Mouse (Mus musculus) gastrocnemius, adult 8-10 months (tissue): ENCODE results near the gene Gigyf1. TPM values are rescaled to one million over a fixed set of nuclear protein-coding genes. Genes with fewer than 3 reads are reported as not detected.

Experiments
- DNase-seq, 2 experiments: peaks; one replicate each; pipeline ENCODE4 v3.0.0; 2022; ENCODE audit warnings: low spot score in 2 of 2
- total RNA-seq, 4 experiments: library from RNA; stranded (reverse); gene quantifications; 2 replicates each; pipeline ENCODE4 v1.2.4; 2022

Gigyf1 gene
- total RNA-seq, 4 experiments from 2014 or later, result 21.2 to 25.5 (median 22.6) TPM

- DNase-seq, result peak; percentile 98 to 99
Observed at GRCm38 (mm10) chr5:137533117-137533827, 14.9 kb downstream of the Gigyf1 start, which contains the start of the genes Epo and Gnb2. TSS of gene Epo (minus strand) at chr5:137533242. TSS of gene Gnb2 (minus strand) at chr5:137533510.

- DNase-seq, result no peak
Observed at GRCm38 (mm10) chr5:137534762-137535161, 16.4 kb downstream of the Gigyf1 start.

GRCm38 (mm10) chr5:137535318-137535717 is 17.0 kb downstream of the Gigyf1 start:
- no peak for DNase-seq

GRCm38 (mm10) chr5:137537461-137537860 is 19.1 kb downstream of the Gigyf1 start:
- DNase-seq, result no peak

- no peak for DNase-seq
Observed at GRCm38 (mm10) chr5:137539291-137539801, 21.0 kb downstream of the Gigyf1 start.

- DNase-seq, result no peak
Observed at GRCm38 (mm10) chr5:137540991-137541390, 22.6 kb downstream of the Gigyf1 start.

- no peak for DNase-seq
Observed at GRCm38 (mm10) chr5:137541768-137542540, 23.6 kb downstream of the Gigyf1 start.

GRCm38 (mm10) chr5:137544926-137545325 is 26.6 kb downstream of the Gigyf1 start:
- DNase-seq, result no peak

- no peak for DNase-seq
Observed at GRCm38 (mm10) chr5:137545596-137545995, 27.2 kb downstream of the Gigyf1 start.

GRCm38 (mm10) chr5:137549840-137550239 is 31.5 kb downstream of the Gigyf1 start:
- DNase-seq, result no peak

- no peak for DNase-seq
Observed at GRCm38 (mm10) chr5:137551119-137551518, 32.8 kb downstream of the Gigyf1 start.

- DNase-seq, result no peak
Observed at GRCm38 (mm10) chr5:137553000-137553399, 34.7 kb downstream of the Gigyf1 start.

GRCm38 (mm10) chr5:137553411-137553837 is 35.1 kb downstream of the Gigyf1 start, which contains the start of gene Actl6b:
TSS of gene Actl6b (plus strand) at chr5:137553517.
- no peak for DNase-seq

- DNase-seq, result no peak
Observed at GRCm38 (mm10) chr5:137553898-137554297, 35.5 kb downstream of the Gigyf1 start.

GRCm38 (mm10) chr5:137561556-137561955 is 43.2 kb downstream of the Gigyf1 start:
- no peak for DNase-seq

- no peak for DNase-seq
Observed at GRCm38 (mm10) chr5:137562965-137563364, 44.6 kb downstream of the Gigyf1 start.

GRCm38 (mm10) chr5:137565744-137566143 is 47.4 kb downstream of the Gigyf1 start:
- DNase-seq, result no peak

GRCm38 (mm10) chr5:137566416-137566815 is 48.1 kb downstream of the Gigyf1 start:
- DNase-seq, result no peak

GRCm38 (mm10) chr5:137568223-137568798 is 50.0 kb downstream of the Gigyf1 start:
- no peak for DNase-seq

- DNase-seq, result no peak
Observed at GRCm38 (mm10) chr5:137569031-137569430, 50.7 kb downstream of the Gigyf1 start.

- DNase-seq, result no peak
Observed at GRCm38 (mm10) chr5:137569665-137570064, 51.3 kb downstream of the Gigyf1 start, which contains the start of gene Tfr2. TSS of gene Tfr2 (plus strand) at chr5:137569840.

GRCm38 (mm10) chr5:137570181-137570580 is 51.8 kb downstream of the Gigyf1 start:
- no peak for DNase-seq
